Mouse (Mus musculus): Measurements from ENCODE around the gene Ccnt1. TPM values are rescaled to one million over a fixed set of nuclear protein-coding genes. Genes with fewer than 3 reads are reported as not detected.
A peak's percentile ranks its signal among the peaks of the same experiment; 100 is the strongest.

Ccnt1 gene
- 10 to 100 TPM; 71.1 to 73.1 TPM for polyA plus RNA-seq (2017; shearing (Covaris generic))

DNA sequence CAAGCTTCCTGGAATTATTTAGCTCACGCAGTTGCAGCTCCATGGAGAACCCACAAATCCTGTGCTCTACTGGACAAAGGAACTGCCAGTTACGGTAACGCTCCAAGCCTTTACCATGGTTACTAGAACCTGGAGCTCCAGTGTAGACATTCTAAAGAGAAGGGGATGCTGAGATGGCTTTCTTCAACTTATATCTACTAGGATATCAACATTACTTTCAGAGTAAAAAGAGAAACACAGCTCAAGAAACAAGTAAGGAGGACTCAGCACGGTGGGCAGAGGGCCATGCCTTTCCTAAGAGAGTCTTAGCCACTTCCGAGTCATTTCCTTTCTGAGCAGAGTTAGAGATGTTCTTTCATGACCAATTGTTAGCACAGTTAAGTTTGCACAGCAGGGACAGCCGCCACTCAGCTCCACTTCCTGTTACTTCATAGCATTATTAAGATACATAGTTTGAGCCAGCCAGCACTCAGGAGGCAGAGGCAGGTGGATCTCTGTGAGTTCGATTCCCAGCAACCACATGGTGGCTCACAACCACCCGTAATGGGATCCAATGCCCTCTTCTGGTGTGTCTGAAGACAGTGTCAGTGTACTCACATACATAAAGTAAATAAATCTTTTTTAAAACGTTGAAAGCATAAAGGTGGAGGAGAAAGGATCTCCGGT is at the start of gene Ccnt1, which contains the start of gene 4930415O20Rik:
TSS of gene Ccnt1 (minus strand) at position 51 of the 666 bp plus-strand sequence.
TSS of gene 4930415O20Rik (plus strand) at position 132 of the 666 bp plus-strand sequence.
- ATAC-seq = no peak

DNA sequence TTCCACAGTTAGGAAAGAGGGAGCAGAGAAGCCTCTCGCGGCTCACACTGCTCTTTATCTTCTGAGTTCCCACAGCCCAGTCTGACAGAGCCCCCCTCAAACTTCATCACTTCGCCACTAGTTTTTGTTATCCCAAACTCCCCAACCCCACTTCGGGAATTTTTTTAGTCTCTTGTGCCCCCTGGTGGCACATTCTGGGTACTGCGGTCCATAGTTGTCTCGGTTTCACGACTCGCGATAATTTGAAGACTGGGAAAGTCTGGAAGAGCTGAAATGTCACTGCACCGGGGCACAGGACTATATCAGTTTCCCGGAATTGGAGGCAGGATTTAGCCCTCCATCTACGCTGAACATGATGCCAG is 46.4 kb upstream of the Ccnt1 start:
- no peak for ATAC-seq

DNA sequence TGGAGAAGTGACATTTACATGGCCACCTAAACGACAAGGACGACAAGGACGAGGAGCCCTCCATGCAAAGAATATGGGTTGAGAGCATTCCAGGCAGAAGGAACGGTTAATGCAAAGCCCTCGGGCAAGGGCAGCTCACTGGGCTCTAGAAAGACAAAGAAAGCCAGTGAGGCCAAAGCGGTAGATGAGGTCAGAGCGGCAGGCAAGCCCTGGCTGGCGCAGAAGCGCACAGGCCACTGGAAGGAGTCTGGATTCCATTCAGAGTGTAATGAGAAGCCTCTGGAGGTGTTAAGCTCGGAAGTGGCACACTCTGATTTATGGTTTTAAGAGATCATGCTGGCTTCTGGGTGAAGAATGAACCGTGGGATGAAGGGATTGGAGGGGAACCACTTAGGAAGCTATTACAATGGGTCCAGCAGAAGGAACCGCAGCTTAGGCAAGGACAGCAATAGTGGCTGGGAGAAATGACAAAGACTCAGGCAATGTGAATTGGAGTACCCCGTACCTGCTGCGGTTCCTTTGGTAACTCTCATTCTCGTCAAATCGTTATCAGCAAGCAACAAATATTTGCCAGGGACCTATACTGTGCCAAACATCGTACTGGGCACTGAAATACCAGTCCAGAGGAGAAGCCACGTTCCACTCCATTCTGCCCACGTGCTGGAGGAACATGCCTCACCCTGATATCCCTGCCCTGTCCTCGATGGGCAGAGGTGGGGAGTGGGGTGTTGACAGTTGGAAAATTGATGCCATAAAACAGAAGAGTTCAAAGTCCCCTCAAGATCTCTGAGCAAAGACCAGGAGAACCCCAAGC is 45.8 kb upstream of the Ccnt1 start:
- no peak for ATAC-seq

DNA sequence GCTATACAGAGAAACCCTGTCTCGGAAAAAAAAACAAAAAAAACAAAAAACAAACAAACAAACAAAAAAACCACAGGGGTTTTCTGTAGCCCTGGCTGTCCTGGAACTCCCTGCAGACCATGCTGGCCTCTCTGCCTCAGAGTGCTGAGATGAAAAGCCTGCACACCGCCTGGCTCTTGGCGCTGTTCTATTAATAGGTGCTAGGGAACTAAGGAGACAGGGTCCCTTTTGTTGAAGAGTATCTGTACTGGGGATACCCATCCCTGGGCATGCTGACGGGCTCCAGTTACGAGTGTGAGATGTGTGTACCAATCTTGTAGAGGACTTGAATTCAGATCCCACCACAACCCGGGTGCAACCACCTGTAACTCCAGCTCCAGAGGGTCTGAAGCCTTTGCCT is 45.0 kb upstream of the Ccnt1 start:
- no peak for ATAC-seq

DNA sequence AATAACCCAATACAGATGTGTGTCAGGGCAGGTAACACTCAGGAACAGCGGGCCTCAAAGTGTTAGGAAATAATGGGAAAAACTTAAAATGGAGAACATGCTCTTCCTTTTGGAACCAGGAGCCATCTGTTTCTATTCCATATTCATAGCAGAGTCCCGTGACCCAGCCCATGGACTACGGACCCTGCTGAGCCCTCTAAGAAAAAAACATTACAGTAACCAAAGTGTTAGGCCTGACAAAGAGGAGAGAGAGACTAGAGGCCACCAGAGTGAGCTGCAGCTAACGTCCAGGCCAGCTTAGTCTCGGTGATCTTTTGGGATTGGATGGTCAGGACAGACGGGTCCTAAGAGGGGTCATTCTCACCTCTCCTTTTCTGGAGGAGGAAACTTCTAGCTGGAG is 44.2 kb upstream of the Ccnt1 start:
- no peak for ATAC-seq

DNA sequence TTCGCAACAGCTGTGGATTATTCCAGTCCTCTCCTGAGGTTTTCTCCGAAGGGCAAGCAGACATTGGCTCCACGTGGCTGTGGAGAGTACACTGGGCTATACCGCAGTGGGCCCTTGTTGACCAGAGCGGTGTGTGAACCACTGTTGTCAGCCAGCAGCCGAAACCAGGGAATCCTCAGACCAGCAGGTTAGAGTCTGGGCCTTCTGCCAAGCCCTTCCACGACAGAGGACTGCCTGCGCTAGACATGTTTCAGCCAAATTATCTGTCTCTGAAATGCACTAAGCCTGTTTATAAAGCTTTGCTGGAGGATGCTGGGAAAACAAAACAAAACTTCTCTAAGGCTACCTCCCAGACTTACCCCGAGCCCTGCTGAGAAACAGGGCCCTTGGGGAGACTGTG is 43.8 kb upstream of the Ccnt1 start:
- no peak for ATAC-seq

DNA sequence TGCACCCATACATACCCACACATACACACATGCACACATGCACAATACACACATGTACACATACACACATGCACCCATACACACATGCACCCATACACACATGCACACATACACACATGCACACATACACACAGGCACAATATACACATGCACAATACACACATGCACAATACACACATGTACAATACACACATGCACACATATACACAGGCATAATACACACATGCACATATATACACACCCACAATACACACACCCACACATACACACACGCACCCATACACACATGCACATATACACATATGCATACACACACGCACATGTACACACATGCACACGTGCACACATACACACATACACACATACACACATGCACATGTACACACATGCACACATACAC is 41.5 kb upstream of the Ccnt1 start:
- ATAC-seq = no peak

DNA sequence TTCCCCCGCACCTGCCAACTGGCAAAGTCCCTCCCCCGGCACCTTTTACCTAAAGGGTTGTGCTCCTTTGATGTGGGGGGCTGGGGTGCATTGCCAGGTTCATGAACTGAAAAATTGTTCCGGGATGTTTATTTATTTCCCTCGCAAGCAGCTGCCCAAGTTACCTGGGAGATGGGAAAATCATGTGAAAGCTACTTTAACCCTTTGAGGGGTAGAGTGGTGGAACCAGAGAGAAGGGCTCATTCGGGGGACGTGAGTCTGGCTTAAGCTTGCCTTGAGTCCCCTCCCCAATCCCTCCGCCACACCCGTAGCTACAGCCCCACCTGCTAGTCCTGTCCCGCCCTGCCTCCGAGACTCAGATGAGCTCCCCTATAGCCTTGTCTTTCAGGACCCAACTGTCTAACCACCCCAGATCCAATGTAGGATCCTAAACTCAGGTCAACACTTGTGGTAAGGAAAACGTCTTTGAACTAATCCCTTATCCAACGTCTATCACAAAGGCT is 39.5 kb upstream of the Ccnt1 start:
- no peak for ATAC-seq

DNA sequence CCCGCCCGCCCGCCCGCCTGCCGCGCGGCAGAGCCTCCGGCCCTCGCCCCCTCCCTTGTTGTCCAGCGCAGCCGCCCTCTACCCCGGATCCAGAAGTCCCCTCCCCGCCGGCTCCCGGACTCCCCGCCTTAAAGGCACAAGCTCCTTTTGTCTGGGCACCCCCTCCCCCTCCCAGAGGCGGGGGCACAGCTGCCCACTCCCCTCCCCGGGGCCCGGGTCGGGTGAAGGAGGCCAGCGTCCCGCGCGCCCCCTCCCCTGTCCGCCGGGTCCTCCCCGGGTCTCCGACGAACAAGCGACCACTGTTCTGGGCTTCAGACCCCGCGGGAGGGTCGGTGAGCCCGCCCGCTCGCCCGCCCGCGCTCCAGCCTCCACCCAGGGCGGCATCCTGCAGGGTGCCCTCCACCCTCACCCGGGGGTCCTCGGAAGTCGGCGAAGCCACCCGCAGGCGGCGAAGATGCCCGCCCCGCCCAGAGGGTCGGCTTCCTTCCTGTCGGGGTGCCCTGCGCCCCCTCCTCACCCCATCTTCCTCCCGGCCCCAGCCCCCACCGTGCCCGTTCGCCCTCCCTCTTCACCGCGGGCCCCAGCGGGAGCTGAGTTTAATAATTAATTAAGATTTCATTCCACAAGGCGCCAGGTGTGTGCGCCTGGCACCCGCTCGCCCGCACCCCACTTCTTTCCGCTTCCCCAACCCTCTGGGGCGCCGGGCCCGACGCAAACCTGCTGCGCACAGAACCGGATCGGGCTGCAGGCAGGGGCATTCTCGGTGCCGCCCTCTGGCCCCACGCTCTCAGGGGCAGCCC is 38.8 kb upstream of the Ccnt1 start, which contains the start of gene Adcy6:
TSS of gene Adcy6 (minus strand) at position 746 of the 800 bp plus-strand sequence.
- ATAC-seq = peak; percentile 49

DNA sequence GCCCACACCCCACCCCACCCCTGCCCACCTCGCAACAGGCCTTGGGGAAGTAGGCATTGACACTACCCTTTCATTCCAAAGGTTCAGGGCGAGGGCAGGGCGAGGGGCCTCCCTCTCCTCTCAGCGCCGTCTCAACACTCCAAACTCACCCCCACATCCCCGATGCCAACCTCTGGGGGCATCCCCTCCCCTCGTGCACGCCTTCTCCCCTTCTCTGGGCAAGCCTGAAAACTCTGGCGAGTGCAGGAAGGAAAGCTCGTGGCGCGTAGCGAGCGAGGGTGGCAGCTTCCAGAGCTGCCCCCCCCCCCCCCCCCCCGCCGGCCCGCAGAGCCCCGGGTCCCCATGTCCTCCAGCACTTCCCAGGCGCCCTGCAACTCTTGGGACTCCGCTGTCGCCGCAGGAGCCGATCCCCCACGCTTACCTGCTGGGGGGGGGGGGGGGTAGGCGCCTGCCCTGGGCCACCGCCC is 38.1 kb upstream of the Ccnt1 start:
- ATAC-seq = no peak

DNA sequence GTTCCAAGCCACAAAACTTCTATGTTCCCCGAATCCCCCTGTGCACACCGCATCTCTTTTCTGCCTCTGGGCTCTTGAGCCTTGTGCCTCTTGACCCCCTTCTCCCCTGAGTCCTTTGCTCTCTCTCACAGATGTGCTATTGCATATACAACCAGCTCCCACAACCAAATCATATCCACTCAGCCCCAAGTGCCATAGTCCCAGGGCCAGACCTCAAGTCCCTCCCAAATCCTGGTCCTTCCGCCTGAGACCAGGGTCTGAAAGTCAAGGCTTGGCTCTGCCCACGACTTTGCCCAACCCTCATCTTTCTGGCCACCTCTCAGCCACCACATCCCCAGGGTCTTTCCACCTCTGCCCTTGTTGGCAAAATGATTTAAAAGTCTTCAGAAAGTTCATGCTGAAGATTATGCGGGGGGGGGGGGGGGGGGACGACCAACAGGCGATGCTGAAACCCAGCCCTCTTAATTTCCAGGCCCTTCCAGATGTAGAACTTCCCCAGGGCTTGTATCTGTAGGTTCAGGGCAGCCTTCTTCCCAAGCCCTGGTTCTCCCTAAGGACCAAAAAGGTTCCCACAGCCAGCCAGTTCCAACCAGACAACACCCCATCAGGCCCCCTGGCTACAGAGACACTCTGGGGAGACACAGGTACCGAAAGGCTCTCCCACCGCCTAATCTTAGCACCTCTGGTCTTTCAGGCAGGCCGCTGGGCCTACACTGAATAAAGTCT is 37.5 kb upstream of the Ccnt1 start:
- no peak for ATAC-seq

DNA sequence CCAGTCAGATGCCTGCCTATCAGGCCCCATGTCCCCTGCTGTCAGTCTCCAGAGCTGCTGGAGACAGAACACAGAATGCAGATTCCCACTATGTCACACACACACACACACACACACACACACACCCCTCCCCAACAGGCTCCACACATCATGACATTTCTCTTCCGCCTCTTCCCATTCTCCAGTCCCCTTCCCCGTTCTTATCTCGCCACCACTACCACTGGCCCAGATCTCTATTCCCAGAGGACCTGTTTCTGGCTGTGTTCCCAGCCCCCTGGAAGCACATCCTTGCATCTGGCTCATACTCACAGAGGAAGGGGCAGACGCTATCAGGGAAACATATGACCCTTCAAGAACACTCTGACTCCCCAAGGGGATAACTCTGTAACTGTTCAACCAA is 36.8 kb upstream of the Ccnt1 start:
- no peak for ATAC-seq

DNA sequence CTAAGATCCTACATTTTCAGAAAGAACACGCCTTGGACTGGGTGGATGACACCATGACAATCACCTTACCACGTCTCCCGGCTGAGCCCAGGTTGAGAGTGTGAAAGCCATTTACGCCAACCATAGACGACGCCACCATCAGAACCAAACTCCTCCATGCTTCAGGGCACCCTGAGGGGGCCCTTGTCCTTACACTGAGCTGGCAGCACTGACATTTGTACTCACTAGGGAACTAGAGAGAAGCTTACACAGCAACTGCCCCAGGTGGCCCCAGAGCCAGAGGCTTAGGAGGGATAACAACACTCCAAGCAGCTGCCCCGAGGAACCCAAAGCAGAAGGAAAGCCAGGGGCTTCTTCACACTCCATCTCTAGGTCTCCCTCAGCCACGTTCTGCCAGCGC is 36.0 kb upstream of the Ccnt1 start:
- no peak for ATAC-seq

DNA sequence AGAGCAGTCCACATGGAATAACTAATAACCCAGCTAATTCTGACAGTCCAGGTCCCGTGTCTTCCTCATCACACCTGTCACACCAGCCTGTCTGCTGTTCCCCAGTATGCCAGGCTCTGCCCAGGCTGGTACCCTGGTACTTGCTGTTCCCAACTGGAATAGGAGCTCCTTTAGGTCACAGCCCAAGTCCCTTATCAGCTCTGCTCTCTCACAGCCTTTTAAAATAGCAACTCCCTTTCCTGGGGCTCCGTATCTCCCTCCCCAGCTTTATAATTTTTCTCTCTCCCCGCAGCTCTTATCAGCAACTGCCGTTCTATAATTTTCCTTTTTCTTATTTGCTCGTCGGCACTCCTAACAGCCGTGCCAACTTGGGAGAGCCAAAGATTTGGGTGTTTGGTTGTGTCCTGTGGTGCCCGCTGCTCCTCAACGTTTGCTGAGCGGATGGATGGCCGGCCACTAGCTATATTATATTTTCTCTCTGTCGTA is 35.4 kb upstream of the Ccnt1 start:
- no peak for ATAC-seq

DNA sequence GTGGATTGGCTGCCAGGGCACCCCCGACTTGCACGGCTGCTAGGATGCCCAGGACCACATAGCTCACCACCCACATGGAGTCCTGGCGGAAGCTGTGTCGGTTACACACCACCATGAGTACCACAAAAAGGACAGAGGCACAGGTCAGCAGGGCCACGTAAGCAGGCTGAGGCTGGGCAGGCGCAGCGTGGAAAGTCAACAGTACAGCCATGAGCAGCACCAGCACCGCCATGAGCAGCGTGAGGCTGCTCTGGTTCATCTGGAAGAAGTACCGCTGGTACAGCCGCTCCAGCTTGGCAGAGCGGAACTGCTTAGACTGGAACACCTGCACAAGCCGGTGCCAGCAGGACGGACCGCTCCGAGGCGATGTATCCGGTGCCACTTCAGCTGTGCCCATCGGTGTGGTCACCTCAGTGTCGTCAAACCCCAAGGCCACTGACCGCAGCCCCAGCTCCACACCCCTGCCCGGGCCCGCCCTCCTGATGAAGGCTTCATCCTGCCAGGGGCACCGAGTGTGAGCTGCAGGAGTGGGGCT is 33.4 kb upstream of the Ccnt1 start:
- no peak for ATAC-seq

DNA sequence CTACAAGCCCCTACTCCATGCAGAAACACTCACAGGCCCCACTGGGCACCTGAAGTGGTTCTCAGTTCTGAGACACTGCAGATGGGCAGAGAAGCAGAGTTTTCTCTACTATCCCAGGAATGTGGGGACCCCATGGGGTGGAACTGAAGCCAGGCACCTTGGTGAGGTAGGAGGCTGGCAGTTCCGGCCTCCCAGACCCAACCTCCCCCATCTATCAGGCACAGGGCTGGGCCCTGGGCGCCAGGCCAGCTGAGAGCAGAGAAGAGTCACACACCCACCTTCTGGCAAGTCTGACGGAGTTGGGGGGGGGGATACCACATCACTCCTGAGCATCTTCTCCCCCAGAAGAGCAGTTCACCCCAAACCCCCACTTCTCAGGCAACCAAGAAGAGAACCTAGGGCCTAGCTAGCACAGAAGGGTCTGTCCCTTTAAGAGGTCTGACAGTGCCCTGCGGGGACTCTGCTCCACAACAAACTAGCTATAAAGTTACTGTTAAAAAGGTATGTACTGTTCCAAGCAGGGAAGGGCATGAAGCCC is 32.3 kb upstream of the Ccnt1 start:
- no peak for ATAC-seq

DNA sequence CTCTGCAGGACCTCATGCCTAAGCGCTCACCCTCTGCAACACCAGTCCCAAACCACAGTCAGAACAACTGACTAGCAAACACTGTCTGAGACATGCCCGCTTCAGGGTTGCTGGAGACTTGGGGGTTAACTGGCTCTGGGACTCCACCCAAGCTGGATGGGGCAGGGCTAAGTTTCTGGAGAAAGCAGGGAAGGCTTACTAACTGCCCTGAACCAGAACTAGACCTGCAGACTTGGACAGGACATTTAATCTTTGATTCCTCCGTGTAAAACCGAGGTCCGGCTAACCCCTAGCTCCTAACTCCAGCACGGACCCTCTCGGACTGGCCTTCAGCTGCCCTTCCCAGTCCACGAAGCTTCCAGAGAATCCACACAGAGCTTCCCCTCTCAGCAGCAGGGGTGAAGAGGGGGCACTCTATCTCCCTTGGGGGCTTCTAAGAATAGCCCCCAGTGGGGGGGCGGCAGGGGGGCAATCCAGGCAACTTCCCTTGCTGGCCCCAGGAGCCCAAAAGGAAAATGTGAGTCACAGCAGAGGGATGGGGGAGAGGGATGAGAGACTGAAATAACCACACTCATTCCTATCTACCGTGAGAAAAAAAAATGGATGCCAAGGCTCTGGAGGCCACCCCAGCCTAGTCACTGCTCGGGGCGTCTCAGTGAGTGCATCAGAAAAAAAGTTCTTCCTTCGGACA is 31.6 kb upstream of the Ccnt1 start:
- no peak for ATAC-seq

DNA sequence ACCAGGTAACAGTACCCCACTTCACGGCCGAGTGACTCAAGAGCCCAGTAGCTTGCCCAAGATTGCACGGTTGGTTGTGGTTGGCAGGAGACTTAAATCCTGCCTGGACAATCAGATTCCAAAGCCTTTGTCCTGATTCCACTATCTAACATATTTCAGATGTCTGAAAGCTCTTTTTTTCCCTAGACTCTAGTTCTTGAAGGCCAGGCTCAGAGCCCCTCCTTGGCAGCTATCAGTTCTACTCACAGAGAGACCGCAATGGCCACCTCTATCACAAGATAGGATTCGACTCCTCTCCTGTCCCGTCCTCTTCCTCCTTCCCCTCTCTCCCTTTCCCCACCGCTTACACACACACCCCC is 31.1 kb upstream of the Ccnt1 start:
- ATAC-seq = no peak

DNA sequence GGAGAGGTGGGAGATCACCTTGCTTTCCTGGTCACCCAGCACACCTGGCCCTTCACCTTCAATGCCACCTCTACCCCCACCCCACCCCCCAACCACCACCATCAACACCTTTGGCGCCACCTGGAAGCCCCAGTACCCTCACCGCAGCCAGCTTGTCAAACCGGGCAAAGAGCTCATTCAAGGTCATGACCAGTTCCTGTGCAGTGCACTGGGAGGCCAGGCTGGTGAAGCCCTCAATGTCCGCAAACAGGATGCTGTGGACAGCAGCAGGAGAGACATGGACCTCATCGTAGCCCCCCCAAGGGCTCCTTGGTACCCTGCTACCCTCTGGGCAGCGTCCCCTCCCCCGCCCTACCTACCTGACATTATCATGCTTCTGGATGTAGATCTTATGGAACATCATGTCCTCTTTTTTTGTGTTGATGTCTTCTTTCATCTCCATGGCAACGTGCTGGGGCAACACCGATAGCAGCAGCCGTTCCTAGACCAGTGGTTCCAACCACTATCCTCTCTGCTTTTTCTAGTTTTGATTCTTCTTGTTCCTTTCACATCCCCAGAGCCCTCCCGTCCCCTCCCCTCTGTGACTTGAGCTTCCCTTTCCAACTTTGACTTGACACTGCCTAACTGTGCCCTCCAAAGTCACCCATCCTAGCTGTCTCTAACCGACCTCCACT is 29.4 kb upstream of the Ccnt1 start:
- ATAC-seq = no peak

DNA sequence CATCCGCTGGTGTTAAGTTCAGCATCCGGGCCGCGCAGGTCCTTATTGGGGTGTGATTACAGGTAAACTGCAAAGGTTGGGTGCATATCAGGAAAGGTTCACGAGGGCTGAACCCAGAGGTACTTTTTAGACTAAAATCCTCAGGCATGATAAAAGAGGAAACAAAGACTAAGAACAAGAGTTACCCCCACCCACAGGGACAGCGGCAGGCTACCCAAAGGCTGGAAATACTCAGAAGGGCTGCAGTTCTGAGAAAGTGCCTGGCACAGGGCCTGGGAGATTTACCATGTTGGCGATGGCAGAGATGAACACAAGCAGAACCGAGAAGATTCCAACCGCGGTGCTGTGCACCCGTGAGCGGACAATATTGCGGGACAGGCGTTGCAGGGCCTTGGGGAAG is 25.9 kb upstream of the Ccnt1 start:
- ATAC-seq = no peak
